Mouse (Mus musculus): ENCODE results near the gene Etv6.

DNA sequence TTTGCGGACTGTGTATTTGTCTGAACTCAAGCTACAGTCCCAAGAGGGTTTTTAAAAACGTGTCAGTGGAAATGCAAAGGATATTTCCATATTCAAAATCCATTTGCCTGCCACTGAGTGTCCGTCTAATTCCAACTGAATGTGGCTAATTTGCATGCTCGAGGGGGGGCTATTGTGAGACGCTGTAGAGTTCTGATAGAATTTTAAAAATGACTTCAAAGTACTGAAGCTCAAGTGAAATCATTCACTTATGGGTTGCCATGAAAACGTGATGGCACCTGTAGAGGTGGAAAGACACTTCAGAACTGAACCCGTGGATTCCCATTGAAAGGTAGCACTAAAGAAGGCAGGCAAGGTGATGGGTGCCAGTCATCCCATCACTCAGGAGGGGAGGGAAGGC is 3.0 kb upstream of the Etv6 start:
- TF ChIP-seq CTCF (IDR thresholded peaks at IDR 0.05) (no peak), EP300 (IDR thresholded peaks at IDR 0.05; ENCODE audit: insufficient read depth, low read depth, low read length) (no peak), POLR2A (IDR thresholded peaks at IDR 0.05; ENCODE audit: insufficient read depth, low read depth, low read length) (no peak)

Measured in heart, adult 2 months (tissue).